Mouse (Mus musculus) embryonic fibroblast, embryonic 13.5 days (primary cell): ENCODE results near the gene Tbxa2r.

ENCODE experiments used
- CTCF ChIP-seq: IDR thresholded peaks from 2 replicates; pipeline ENCODE4 v1.5.1; 2011; ENCODE audit warnings: mild to moderate bottlenecking, control low read depth, low read length, moderate library complexity, borderline replicate concordance; ENCODE audit not compliant: insufficient read depth
- POLR2A ChIP-seq: IDR thresholded peaks from 2 replicates; pipeline ENCODE4 v1.6.1; 2011; ENCODE audit warnings: low read depth, mild to moderate bottlenecking, control low read depth, low read length, moderate library complexity

GRCm38 (mm10) chr10:81306173-81306668, 22.3 kb upstream of the Tbxa2r start:
- TF ChIP-seq CTCF (no peak), POLR2A (no peak)
